Mouse (Mus musculus) intestine, embryonic 15.5 days (tissue): ENCODE data around the gene Klhl13. TPM values are rescaled to one million over a fixed set of nuclear protein-coding genes. Genes with fewer than 3 reads are reported as not detected.

Source experiments
- ATAC-seq: fragments of 200-750 bp; cut with Nextera tagmentation; 2 replicates; pipeline ENCODE4 v1.8.0; 2017; ENCODE audit warnings: moderate TSS enrichment, moderate library complexity
- H3K27ac ChIP-seq: fragments of 300-500 bp; sonication (generic); 2 replicates; pipeline ENCODE4 v1.5.1; 2015; ENCODE audit warnings: mild to moderate bottlenecking, inconsistent platforms
- H3K27me3 ChIP-seq: fragments of 300-500 bp; sonication (generic); replicated peaks from 2 replicates; pipeline ENCODE4 v1.6.1; 2015; ENCODE audit warnings: inconsistent platforms
- H3K36me3 ChIP-seq: fragments of 300-500 bp; sonication (generic); 2 replicates; pipeline ENCODE4 v1.6.1; 2015; ENCODE audit warnings: inconsistent platforms
- H3K4me1 ChIP-seq: fragments of 300-500 bp; sonication (generic); replicated peaks from 2 replicates; pipeline ENCODE4 v1.6.1; 2015; ENCODE audit warnings: inconsistent platforms
- H3K4me2 ChIP-seq: fragments of 300-500 bp; sonication (generic); replicated peaks from 2 replicates; pipeline ENCODE4 v1.6.1; 2015; ENCODE audit warnings: mild to moderate bottlenecking, inconsistent platforms
- H3K4me3 ChIP-seq: fragments of 300-500 bp; sonication (generic); replicated peaks from 2 replicates; pipeline ENCODE4 v1.5.1; 2015; ENCODE audit warnings: inconsistent platforms
- H3K9ac ChIP-seq: fragments of 300-500 bp; sonication (generic); 2 replicates; pipeline ENCODE4 v1.6.1; 2015; ENCODE audit warnings: inconsistent platforms
- H3K9me3 ChIP-seq: fragments of 300-500 bp; sonication (generic); 2 replicates; pipeline ENCODE4 v1.6.1; 2016; ENCODE audit warnings: inconsistent platforms
- WGBS: fragments of 180-500 bp; shearing (Covaris S2); methylation state at CpG from one replicate; pipeline ENCODE4 v1.1.7; 2015; 5-methylcytosine and 5-hydroxymethylcytosine counted together
- polyA plus RNA-seq: library from polyadenylated mRNA; unstranded; fragments of >200 nt; fragmentation: Nextera tagmentation; extraction: Ambion mirVana; gene quantifications from 2 replicates; pipeline ENCODE4 v1.2.1, GENCODE M21; 2015

The Klhl13 gene
- polyA plus RNA-seq, 1 experiment from 2014 or later, result 44.6 TPM

GRCm38 (mm10) chrX:23267601-23268000 lies 97.3 kb downstream of the Klhl13 start:
- Histone ChIP-seq H3K9ac (no peak overlapping the region), H3K4me1 (no peaks in the 10 kb centered on the region), H3K4me2 (no peak overlapping the region), H3K27me3 (no peaks in the 10 kb centered on the region), H3K27ac (no peak overlapping the region), H3K4me3 (no peak overlapping the region), H3K36me3 (no peaks in the 10 kb centered on the region), H3K9me3 (no peaks in the 10 kb centered on the region)
- no peak for ATAC-seq
- WGBS, result 66% methylated on average over 1 of the region's 1 CpGs

GRCm38 (mm10) chrX:23248752-23249151 lies 116.1 kb downstream of the Klhl13 start:
- H3K4me2 ChIP-seq, result no peak overlapping the region
- no peak overlapping the region for H3K4me3 ChIP-seq
- no peaks in the 10 kb centered on the region for H3K36me3 ChIP-seq
- H3K9ac ChIP-seq, result no peak overlapping the region
- H3K4me1 ChIP-seq, result no peaks in the 10 kb centered on the region
- H3K9me3 ChIP-seq, result no peaks in the 10 kb centered on the region
- no peaks in the 10 kb centered on the region for H3K27me3 ChIP-seq
- ATAC-seq, result no peak
- no peak overlapping the region for H3K27ac ChIP-seq
